Mouse (Mus musculus) midbrain, embryonic 15.5 days (tissue): ENCODE measurements around the gene Mrpl12. TPM values are rescaled to one million over a fixed set of nuclear protein-coding genes. Genes with fewer than 3 reads are reported as not detected.
A peak's percentile ranks its signal among the peaks of the same experiment; 100 is the strongest.

ENCODE experiments used
- ATAC-seq: fragments of 200-750 bp; cut with Nextera tagmentation; replicated peaks from 2 replicates; pipeline ENCODE4 v1.8.0; 2017; ENCODE audit warnings: moderate TSS enrichment
- H3K27ac ChIP-seq: fragments of 300-500 bp; sonication (generic); 2 replicates; pipeline ENCODE4 v1.5.1; 2015; ENCODE audit warnings: mild to moderate bottlenecking, inconsistent platforms
- H3K27me3 ChIP-seq: fragments of 300-500 bp; sonication (generic); replicated peaks from 2 replicates; pipeline ENCODE4 v1.6.1; 2015; ENCODE audit warnings: inconsistent platforms
- H3K36me3 ChIP-seq: fragments of 300-500 bp; sonication (generic); replicated peaks from 2 replicates; pipeline ENCODE4 v1.6.1; 2015; ENCODE audit warnings: inconsistent platforms
- H3K4me1 ChIP-seq: fragments of 300-500 bp; sonication (generic); 2 replicates; pipeline ENCODE4 v1.6.1; 2015; ENCODE audit warnings: inconsistent platforms
- H3K4me2 ChIP-seq: fragments of 300-500 bp; sonication (generic); 2 replicates; pipeline ENCODE4 v1.6.1; 2015; ENCODE audit warnings: inconsistent platforms, mild to moderate bottlenecking, moderate library complexity
- H3K4me3 ChIP-seq: fragments of 300-500 bp; sonication (generic); 2 replicates; pipeline ENCODE4 v1.5.1; 2015; ENCODE audit warnings: mild to moderate bottlenecking, inconsistent platforms
- H3K9ac ChIP-seq: fragments of 300-500 bp; sonication (generic); 2 replicates; pipeline ENCODE4 v1.6.1; 2015; ENCODE audit warnings: mild to moderate bottlenecking, inconsistent platforms
- H3K9me3 ChIP-seq: fragments of 300-500 bp; sonication (generic); 2 replicates; pipeline ENCODE4 v1.6.1; 2016; ENCODE audit warnings: inconsistent platforms
- WGBS: fragments of 180-500 bp; shearing (Covaris S2); methylation state at CpG from one replicate; pipeline ENCODE4 v1.1.7; 2015; ENCODE audit warnings: mixed read lengths; 5-methylcytosine and 5-hydroxymethylcytosine counted together
- polyA plus RNA-seq: library from polyadenylated mRNA; unstranded; fragments of >200 nt; fragmentation: Nextera tagmentation; extraction: Ambion mirVana; gene quantifications from 2 replicates; pipeline ENCODE4 v1.2.1, GENCODE M21; 2015

The Mrpl12 gene
- polyA plus RNA-seq, 1 experiment from 2014 or later = 112 TPM

GRCm38 (mm10) chr11:120515611-120516010 lies 31.2 kb downstream of the Mrpl12 start:
- peaks cover 3% of the 10 kb centered on the region; the same call in 1 of the 2 replicates for H3K4me1 ChIP-seq
- ATAC-seq = peak; percentile 37; the same call in 1 of the 2 replicates
- H3K27me3 ChIP-seq = no peaks in the 10 kb centered on the region
- H3K9me3 ChIP-seq = no peaks in the 10 kb centered on the region
- no peak overlapping the region for H3K4me3 ChIP-seq
- H3K9ac ChIP-seq = no peak overlapping the region
- no peaks in the 10 kb centered on the region for H3K36me3 ChIP-seq
- H3K27ac ChIP-seq = no peak overlapping the region
- no peak overlapping the region for H3K4me2 ChIP-seq
- 17% methylated on average over 17 of the region's 17 CpGs for WGBS

- WGBS = 72% methylated on average over 4 of the region's 4 CpGs
- no peak overlapping the region for H3K27ac ChIP-seq
- no peaks in the 10 kb centered on the region for H3K27me3 ChIP-seq
- ATAC-seq = no peak
- H3K4me1 ChIP-seq = no peaks in the 10 kb centered on the region; the same call in 1 of the 2 replicates
- no peak overlapping the region for H3K9ac ChIP-seq
- H3K9me3 ChIP-seq = no peaks in the 10 kb centered on the region
- H3K36me3 ChIP-seq = no peaks in the 10 kb centered on the region
- no peak overlapping the region for H3K4me3 ChIP-seq
- no peak overlapping the region for H3K4me2 ChIP-seq
These were observed 32.7 kb downstream of the Mrpl12 start for GRCm38 (mm10) chr11:120517147-120517546.

GRCm38 (mm10) chr11:120518027-120518426 lies 33.6 kb downstream of the Mrpl12 start:
- no peaks in the 10 kb centered on the region for H3K27me3 ChIP-seq
- no peaks in the 10 kb centered on the region for H3K9me3 ChIP-seq
- no peak overlapping the region for H3K27ac ChIP-seq
- WGBS = 70% methylated on average over 6 of the region's 6 CpGs
- H3K4me2 ChIP-seq = no peak overlapping the region
- no peak overlapping the region for H3K4me3 ChIP-seq
- no peaks in the 10 kb centered on the region; the same call in 1 of the 2 replicates for H3K4me1 ChIP-seq
- H3K9ac ChIP-seq = no peak overlapping the region
- ATAC-seq = no peak
- H3K36me3 ChIP-seq = no peaks in the 10 kb centered on the region

GRCm38 (mm10) chr11:120518558-120518957 lies 34.1 kb downstream of the Mrpl12 start:
- no peak for ATAC-seq
- Histone ChIP-seq H3K4me3 (no peak overlapping the region), H3K9ac (no peak overlapping the region), H3K36me3 (no peaks in the 10 kb centered on the region), H3K9me3 (no peaks in the 10 kb centered on the region), H3K27ac (no peak overlapping the region), H3K27me3 (no peaks in the 10 kb centered on the region), H3K4me2 (no peak overlapping the region), H3K4me1 (no peaks in the 10 kb centered on the region; the same call in 1 of the 2 replicates)
- WGBS = 74% methylated on average over 6 of the region's 6 CpGs

- WGBS = 49% methylated on average over 9 of the region's 9 CpGs
- H3K9me3 ChIP-seq = no peaks in the 10 kb centered on the region
- no peaks in the 10 kb centered on the region for H3K36me3 ChIP-seq
- no peaks in the 10 kb centered on the region; the same call in 1 of the 2 replicates for H3K4me1 ChIP-seq
- H3K9ac ChIP-seq = no peak overlapping the region
- no peak overlapping the region for H3K27ac ChIP-seq
- no peak overlapping the region for H3K4me2 ChIP-seq
- ATAC-seq = no peak
- H3K27me3 ChIP-seq = no peaks in the 10 kb centered on the region
- no peak overlapping the region for H3K4me3 ChIP-seq
These were observed 35.3 kb downstream of the Mrpl12 start for GRCm38 (mm10) chr11:120519738-120520137.

GRCm38 (mm10) chr11:120520498-120520897 lies 36.1 kb downstream of the Mrpl12 start:
- Histone ChIP-seq H3K4me2 (no peak overlapping the region), H3K36me3 (no peaks in the 10 kb centered on the region), H3K9me3 (no peaks in the 10 kb centered on the region), H3K27ac (no peak overlapping the region), H3K4me3 (no peak overlapping the region), H3K27me3 (no peaks in the 10 kb centered on the region), H3K9ac (no peak overlapping the region), H3K4me1 (no peaks in the 10 kb centered on the region; the same call in 1 of the 2 replicates)
- ATAC-seq = no peak
- 77% methylated on average over 9 of the region's 9 CpGs for WGBS

- WGBS = 73% methylated on average over 5 of the region's 5 CpGs
- no peaks in the 10 kb centered on the region for H3K36me3 ChIP-seq
- H3K9me3 ChIP-seq = no peaks in the 10 kb centered on the region
- H3K9ac ChIP-seq = no peak overlapping the region
- no peak overlapping the region for H3K27ac ChIP-seq
- H3K4me1 ChIP-seq = no peaks in the 10 kb centered on the region
- H3K4me3 ChIP-seq = no peak overlapping the region
- no peaks in the 10 kb centered on the region for H3K27me3 ChIP-seq
- no peak overlapping the region for H3K4me2 ChIP-seq
- no peak for ATAC-seq
These were observed 36.6 kb downstream of the Mrpl12 start for GRCm38 (mm10) chr11:120520967-120521540.

GRCm38 (mm10) chr11:120522581-120522980 lies 38.2 kb downstream of the Mrpl12 start:
- Histone ChIP-seq H3K4me1 (no peaks in the 10 kb centered on the region), H3K27ac (no peak overlapping the region), H3K4me3 (no peak overlapping the region), H3K9ac (no peak overlapping the region), H3K36me3 (no peaks in the 10 kb centered on the region), H3K27me3 (peaks cover 3% of the 10 kb centered on the region), H3K9me3 (no peaks in the 10 kb centered on the region), H3K4me2 (no peak overlapping the region)
- WGBS = 88% methylated on average over 8 of the region's 8 CpGs
- no peak for ATAC-seq

- H3K27ac ChIP-seq = no peak overlapping the region
- no peaks in the 10 kb centered on the region for H3K36me3 ChIP-seq
- no peak overlapping the region for H3K9ac ChIP-seq
- peaks cover 37% of the 10 kb centered on the region for H3K27me3 ChIP-seq
- peaks cover 8% of the 10 kb centered on the region for H3K4me1 ChIP-seq
- ATAC-seq = no peak
- no peak overlapping the region for H3K4me3 ChIP-seq
- WGBS = 75% methylated on average over 2 of the region's 2 CpGs
- no peak overlapping the region for H3K4me2 ChIP-seq
- H3K9me3 ChIP-seq = no peaks in the 10 kb centered on the region
These were observed 41.5 kb downstream of the Mrpl12 start for GRCm38 (mm10) chr11:120525959-120526358.

- H3K4me1 ChIP-seq = peaks cover 10% of the 10 kb centered on the region
- 82% methylated on average over 9 of the region's 9 CpGs for WGBS
- peaks cover 56% of the 10 kb centered on the region for H3K27me3 ChIP-seq
- no peak for ATAC-seq
- no peaks in the 10 kb centered on the region for H3K36me3 ChIP-seq
- H3K4me2 ChIP-seq = no peak overlapping the region
- H3K9me3 ChIP-seq = no peaks in the 10 kb centered on the region
- H3K27ac ChIP-seq = no peak overlapping the region
- H3K4me3 ChIP-seq = no peak overlapping the region
- no peak overlapping the region for H3K9ac ChIP-seq
These were observed 43.4 kb downstream of the Mrpl12 start for GRCm38 (mm10) chr11:120527690-120528354.

- peaks cover 64% of the 10 kb centered on the region for H3K27me3 ChIP-seq
- no peak overlapping the region for H3K4me3 ChIP-seq
- 41% methylated on average over 4 of the region's 4 CpGs for WGBS
These were observed 44.5 kb downstream of the Mrpl12 start for GRCm38 (mm10) chr11:120528903-120529302.

GRCm38 (mm10) chr11:120530085-120530964 lies 45.9 kb downstream of the Mrpl12 start, which contains the start of gene Gcgr:
TSS of gene Gcgr (plus strand) at chr11:120530699.
- no peak for ATAC-seq
- Histone ChIP-seq H3K9ac (no peak within 1 kb of the TSS), H3K4me1 (peaks cover 10% of the 10 kb centered on the region), H3K9me3 (no peaks in the 10 kb centered on the region), H3K27me3 (peaks cover 64% of the 10 kb centered on the region), H3K36me3 (no peaks in the 10 kb centered on the region), H3K4me2 (peak within 1 kb of the TSS; percentile 50), H3K4me3 (peak within 1 kb of the TSS; percentile 29), H3K27ac (no peak within 1 kb of the TSS)
- 8% methylated on average over 51 of the region's 62 CpGs for WGBS

More at GRCm38 (mm10) chr11:120528903-120529302, 44.5 kb downstream of the Mrpl12 start:
- no peak for ATAC-seq
- Histone ChIP-seq H3K36me3 (no peaks in the 10 kb centered on the region), H3K9me3 (no peaks in the 10 kb centered on the region), H3K27ac (no peak overlapping the region), H3K4me2 (no peak overlapping the region), H3K9ac (no peak overlapping the region), H3K4me1 (peaks cover 10% of the 10 kb centered on the region)
